Mouse (Mus musculus) NIH3T3 (cell line): ENCODE data around the gene Nol4l.
A peak's percentile ranks its signal among the peaks of the same experiment; 100 is the strongest.
"Not testable (repeated sequence)": the region's sequence is repeated elsewhere in the genome, so short reads cannot be mapped to it uniquely, and the experiment has no call there.

Experiments used
- DNase-seq: peaks from one replicate; pipeline ENCODE4 v3.0.0-alpha.2; 2012; ENCODE audit warnings: low read depth

The Nol4l gene

GRCm38 (mm10) chr2:153417841-153418240, 111.9 kb downstream of the Nol4l start:
- no peak for DNase-seq

- DNase-seq, result peak; percentile 76
These were observed 115.2 kb downstream of the Nol4l start for GRCm38 (mm10) chr2:153414607-153415006.

- DNase-seq, result peak; percentile 43
These were observed 117.2 kb downstream of the Nol4l start for GRCm38 (mm10) chr2:153412563-153412962.

- DNase-seq, result no peak
These were observed 118.2 kb downstream of the Nol4l start for GRCm38 (mm10) chr2:153411557-153411956.

GRCm38 (mm10) chr2:153408971-153409370, 120.8 kb downstream of the Nol4l start:
- no peak for DNase-seq

GRCm38 (mm10) chr2:153406882-153407281, 122.9 kb downstream of the Nol4l start:
- DNase-seq, result no peak

- DNase-seq, result no peak
These were observed 124.9 kb downstream of the Nol4l start for GRCm38 (mm10) chr2:153404882-153405281.

GRCm38 (mm10) chr2:153404062-153404461, 125.7 kb downstream of the Nol4l start:
- no peak for DNase-seq

GRCm38 (mm10) chr2:153399166-153399565, 130.6 kb downstream of the Nol4l start:
- DNase-seq, result no peak

- DNase-seq, result no peak
These were observed 131.8 kb downstream of the Nol4l start for GRCm38 (mm10) chr2:153397790-153398515.

GRCm38 (mm10) chr2:153393045-153393444, 136.7 kb downstream of the Nol4l start:
- no peak for DNase-seq

GRCm38 (mm10) chr2:153389831-153390230, 139.9 kb downstream of the Nol4l start:
- DNase-seq, result no peak

- no peak for DNase-seq
These were observed 149.3 kb downstream of the Nol4l start for GRCm38 (mm10) chr2:153380479-153380878.

GRCm38 (mm10) chr2:153375380-153375779, 154.4 kb downstream of the Nol4l start:
- no peak for DNase-seq

GRCm38 (mm10) chr2:153370871-153371270, 158.9 kb downstream of the Nol4l start:
- DNase-seq, result no peak

- not testable (repeated sequence) for DNase-seq
These were observed 165.2 kb downstream of the Nol4l start for GRCm38 (mm10) chr2:153364531-153364930.

- DNase-seq, result no peak
These were observed 168.6 kb downstream of the Nol4l start for GRCm38 (mm10) chr2:153361101-153361710.
